9 mouse cellular contexts compared by ENCODE assay signal in genomic region chr17:31325451-31326219, GRCm38 (mm10). TPM values are rescaled to one million over a fixed set of nuclear protein-coding genes. Genes with fewer than 3 reads are reported as not detected.
DNase-seq lines count a peak whose midpoint lies in the region; ATAC-seq and TF ChIP-seq lines count a peak whose summit lies in the region.
"Had no signal": no experiment of that assay in that cellular context is flagged by ENCODE, and none has a peak within 500 bp of the region (broad histone marks: within the 10 kb centered on the region; RNA-seq: fewer than 3 reads in every experiment).

No protein-coding gene starts in this region.

- H3K36me3 ChIP-seq in midbrain, embryonic 11.5 days (ENCODE audit: control insufficient read depth, insufficient read depth, low read length), result no peaks in the 10 kb centered on the region
- no peaks in the 10 kb centered on the region for H3K36me3 ChIP-seq in midbrain, embryonic 16.5 days (ENCODE audit: control insufficient read depth, insufficient read depth, low read length)
- H3K36me3 ChIP-seq: midbrain, embryonic 12.5 days had no signal

- 83% methylated on average over 13 of the region's 13 CpGs for WGBS in cerebellum, adult 2 months
- 71% methylated on average over 13 of the region's 13 CpGs for WGBS in midbrain, embryonic 11.5 days
- WGBS in midbrain, embryonic 16.5 days, result 76% methylated on average over 13 of the region's 13 CpGs

- no peaks in the 10 kb centered on the region for H3K9me3 ChIP-seq in midbrain, embryonic 11.5 days (ENCODE audit: control insufficient read depth, low read length)
- no peaks in the 10 kb centered on the region for H3K9me3 ChIP-seq in midbrain, embryonic 16.5 days (replicated peaks; ENCODE audit: control insufficient read depth, low read length, poor library complexity, severe bottlenecking)
- H3K9me3 ChIP-seq: midbrain, embryonic 12.5 days had no signal

- no peak overlapping the region for H3K27ac ChIP-seq in cerebellum, adult 2 months (ENCODE audit: insufficient read depth, low read length)
- no peak overlapping the region for H3K27ac ChIP-seq in midbrain, embryonic 11.5 days (ENCODE audit: low read depth, low read length)
- H3K27ac ChIP-seq in midbrain, embryonic 16.5 days (ENCODE audit: low read length), result no peak overlapping the region

- H3K9ac ChIP-seq in midbrain, embryonic 11.5 days (ENCODE audit: low read length), result no peak overlapping the region
- no peak overlapping the region for H3K9ac ChIP-seq in midbrain, embryonic 16.5 days (ENCODE audit: low read depth, low read length)
- H3K9ac ChIP-seq: midbrain, embryonic 12.5 days had no signal

- peaks cover 11% of the 10 kb centered on the region for H3K4me1 ChIP-seq in cerebellum, adult 2 months (ENCODE audit: control insufficient read depth, insufficient read depth, low read length)
- H3K4me1 ChIP-seq in midbrain, embryonic 11.5 days (ENCODE audit: control insufficient read depth, insufficient read depth, low read length), result no peaks in the 10 kb centered on the region
- no peaks in the 10 kb centered on the region; the same call in 1 of the 2 replicates for H3K4me1 ChIP-seq in midbrain, embryonic 16.5 days (ENCODE audit: control insufficient read depth, insufficient read depth, low read length)

- H3K4me3 ChIP-seq in cerebellum, adult 2 months (replicated peaks; ENCODE audit: insufficient read depth, low read depth, low read length), result no peak overlapping the region
- no peak overlapping the region for H3K4me3 ChIP-seq in midbrain, embryonic 11.5 days (ENCODE audit: low read depth, low read length)
- H3K4me3 ChIP-seq in midbrain, embryonic 16.5 days (ENCODE audit: low read depth, low read length), result no peak overlapping the region
- H3K4me3 ChIP-seq: midbrain, embryonic 12.5 days had no signal

- TF ChIP-seq POLR2A in cerebellum, adult 2 months (IDR thresholded peaks at IDR 0.05; ENCODE audit: borderline replicate concordance, insufficient read depth, low read length), result no peak

- peak; percentile 55; the same call in 1 of the 2 replicates for TF ChIP-seq CTCF in cerebellum, adult 2 months (IDR thresholded peaks at IDR 0.05; ENCODE audit: borderline replicate concordance, insufficient read depth, low read depth, low read length)

- H3K4me2 ChIP-seq in midbrain, embryonic 11.5 days, result no peak overlapping the region
- no peak overlapping the region for H3K4me2 ChIP-seq in midbrain, embryonic 16.5 days (ENCODE audit: low read length)
- H3K4me2 ChIP-seq: midbrain, embryonic 12.5 days had no signal

- no peak for ATAC-seq in midbrain, embryonic 11.5 days (ENCODE audit: low FRiP score)
- no peak for ATAC-seq in midbrain, embryonic 16.5 days

- no peak for DNase-seq in cerebellum, adult 2 months
- no peak for DNase-seq in cerebellum, adult 9-10 months
- DNase-seq in midbrain, embryonic 11.5 days (ENCODE audit: low spot score, missing footprints), result peak; percentile 92
- peak; percentile 43 for DNase-seq in gastrocnemius, postnatal 10 days
- peak; percentile 64 to 67 for DNase-seq in lung, postnatal 4 days
- peak; percentile 69 for DNase-seq in thymus, postnatal 0 days (ENCODE audit: low spot score)
- DNase-seq in right cerebral cortex, postnatal 36 days (ENCODE audit: low spot score in 2 of 2), result no peak

- no peaks in the 10 kb centered on the region for H3K27me3 ChIP-seq in cerebellum, adult 2 months (ENCODE audit: control insufficient read depth, insufficient read depth, low read length)
- no peaks in the 10 kb centered on the region for H3K27me3 ChIP-seq in midbrain, embryonic 11.5 days (ENCODE audit: control insufficient read depth, insufficient read depth, low read length)
- no peaks in the 10 kb centered on the region for H3K27me3 ChIP-seq in midbrain, embryonic 16.5 days (ENCODE audit: control insufficient read depth, insufficient read depth, low read depth, low read length)
- H3K27me3 ChIP-seq: midbrain, embryonic 12.5 days had no signal

RNA-seq across cellular contexts. Expression of gene Slc37a1, which starts 39.0 kb away (rescaled TPM):
- 6.1 and 7.8 TPM in 2 replicates for polyA plus RNA-seq in cerebellum, adult 2 months (2012; rRNA removed)
- polyA plus RNA-seq in midbrain, embryonic 11.5 days (2014; fragmentation: Nextera tagmentation; extraction: Ambion mirVana), result 5.8 and 6.6 TPM in 2 replicates
- 12.9 and 20.1 TPM in 2 replicates for polyA plus RNA-seq in midbrain, embryonic 16.5 days (2015; fragmentation: Nextera tagmentation; extraction: Ambion mirVana)
- total RNA-seq in gastrocnemius, postnatal 10 days (2021), result 1 to 10 TPM; 2.4 to 2.6 TPM
- 12.8 and 14.1 TPM in 2 replicates for polyA plus RNA-seq in thymus, postnatal 0 days (2015; fragmentation: Nextera tagmentation; extraction: Ambion mirVana)

RNA-seq across cellular contexts. Expression of gene Rsph1, which starts 48.5 kb away (rescaled TPM):
- 2.7 and 3.7 TPM in 2 replicates for polyA plus RNA-seq in cerebellum, adult 2 months (2012; rRNA removed)
- 0.63 and 1.7 TPM in 2 replicates for polyA plus RNA-seq in midbrain, embryonic 11.5 days (2014; fragmentation: Nextera tagmentation; extraction: Ambion mirVana)
- 6.4 and 8.6 TPM in 2 replicates for polyA plus RNA-seq in midbrain, embryonic 16.5 days (2015; fragmentation: Nextera tagmentation; extraction: Ambion mirVana)
- 1 to 10 TPM; 8.5 to 9.1 TPM for total RNA-seq in gastrocnemius, postnatal 10 days (2021)
- 0.90 and 1.2 TPM in 2 replicates for polyA plus RNA-seq in thymus, postnatal 0 days (2015; fragmentation: Nextera tagmentation; extraction: Ambion mirVana)

Comparison
In these comparisons a context has a peak if more than half of its experiments do, and no peak if none do; other contexts are left out.
1. DNase-seq: peak in midbrain, embryonic 11.5 days (single experiment), gastrocnemius, postnatal 10 days (single experiment), lung, postnatal 4 days (2 of 2) and thymus, postnatal 0 days (single experiment); none in cerebellum, adult 2 months (0 of 2), cerebellum, adult 9-10 months (single experiment) and right cerebral cortex, postnatal 36 days (0 of 2).